Mouse (Mus musculus): ENCODE data around the gene Usp9x.

Usp9x gene

DNA sequence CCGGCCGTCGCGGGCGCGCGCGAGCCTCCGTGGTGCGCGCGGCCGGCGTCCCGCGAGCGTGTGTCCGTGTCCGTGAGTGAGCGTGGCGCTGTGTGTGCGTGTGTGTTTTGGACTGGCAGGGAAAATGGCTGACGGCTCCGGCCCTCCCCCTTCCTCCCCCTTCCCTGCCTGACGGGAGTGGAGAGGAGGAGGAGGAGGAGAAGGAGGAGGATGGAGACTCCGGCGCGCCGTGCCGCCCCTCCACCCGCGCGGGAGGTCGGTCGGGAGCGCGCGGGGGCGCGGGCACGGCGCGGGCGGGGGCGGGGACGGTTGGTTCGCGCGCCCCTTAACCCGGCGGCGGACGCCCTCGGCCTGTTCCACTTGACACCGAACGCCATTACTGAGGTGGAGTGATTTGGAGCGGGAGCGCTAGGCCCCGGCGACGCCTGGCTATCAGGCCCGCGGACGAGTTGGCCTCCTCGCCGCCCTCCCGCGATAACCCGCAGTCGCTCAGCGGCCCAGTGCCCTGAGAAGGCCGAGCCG lies 1.2 kb downstream of the Usp9x start:
- in situ Hi-C loops (cut with MboI, MseI): no loop called here

DNA sequence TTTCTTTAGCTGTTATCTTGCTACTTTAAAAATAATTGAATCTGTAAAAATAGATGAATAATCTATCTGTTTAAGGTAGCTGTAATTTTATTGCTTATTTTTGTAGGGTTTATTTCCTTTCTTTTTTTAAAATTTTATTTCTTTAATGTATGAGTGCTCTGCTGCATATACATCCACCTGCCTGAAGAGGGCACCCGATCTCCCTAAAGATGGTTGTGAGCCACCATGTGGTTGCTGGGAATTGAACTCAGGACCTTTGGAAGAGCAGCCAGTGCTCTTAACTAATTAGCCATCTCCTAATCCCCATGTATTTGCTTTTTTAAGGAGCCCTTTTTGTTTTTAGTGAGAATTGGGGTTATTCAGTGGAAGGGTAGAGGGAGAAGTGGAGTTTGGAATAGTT lies 14.3 kb downstream of the Usp9x start:
- in situ Hi-C loops (cut with MboI, MseI): loop anchor here (10.0 kb wide), 1 partner anchor 171 kb away; no protein-coding TSS in a partner anchor

DNA sequence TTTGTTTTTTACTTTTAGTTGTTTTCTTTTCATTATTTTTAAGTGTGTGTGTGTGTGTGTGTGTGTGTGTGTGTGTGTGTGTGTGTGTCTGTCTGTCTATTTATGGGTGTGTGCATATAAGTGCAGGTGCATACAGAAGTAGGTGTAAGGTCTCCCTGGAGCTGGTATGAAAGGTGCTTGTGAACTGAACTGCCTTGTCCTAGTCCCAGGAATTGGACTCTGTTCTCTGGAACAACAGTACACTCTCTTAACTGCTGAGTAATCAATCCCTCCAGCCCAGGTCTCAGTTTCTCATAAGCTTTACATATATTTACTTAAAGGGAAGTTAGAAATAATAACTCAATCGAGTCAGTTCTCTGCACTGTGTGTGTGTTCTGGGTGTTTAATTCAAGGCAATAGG lies 25.7 kb downstream of the Usp9x start:
- in situ Hi-C loops (cut with MboI, MseI): no loop called here

DNA sequence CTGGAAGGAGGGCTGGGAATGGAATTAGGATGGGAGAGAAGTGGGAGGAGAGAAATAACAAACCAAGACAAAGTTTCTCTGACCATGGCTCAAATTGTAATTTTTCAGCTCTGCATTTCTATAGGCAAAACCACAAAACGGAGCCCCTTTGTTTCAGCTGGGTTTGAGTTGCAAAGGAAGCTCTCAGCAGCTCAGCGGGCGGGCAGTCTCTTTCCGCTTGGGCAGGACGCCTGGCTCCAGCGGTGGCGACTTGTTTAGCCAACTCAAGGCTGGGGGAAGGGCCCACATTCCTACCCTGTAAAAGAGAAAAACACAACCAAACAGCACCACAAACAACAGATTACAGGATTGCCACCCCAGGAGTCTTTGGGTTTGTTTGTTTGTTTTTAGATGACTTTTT lies 135.2 kb downstream of the Usp9x start:
- in situ Hi-C loops (cut with MboI, MseI): no loop called here

DNA sequence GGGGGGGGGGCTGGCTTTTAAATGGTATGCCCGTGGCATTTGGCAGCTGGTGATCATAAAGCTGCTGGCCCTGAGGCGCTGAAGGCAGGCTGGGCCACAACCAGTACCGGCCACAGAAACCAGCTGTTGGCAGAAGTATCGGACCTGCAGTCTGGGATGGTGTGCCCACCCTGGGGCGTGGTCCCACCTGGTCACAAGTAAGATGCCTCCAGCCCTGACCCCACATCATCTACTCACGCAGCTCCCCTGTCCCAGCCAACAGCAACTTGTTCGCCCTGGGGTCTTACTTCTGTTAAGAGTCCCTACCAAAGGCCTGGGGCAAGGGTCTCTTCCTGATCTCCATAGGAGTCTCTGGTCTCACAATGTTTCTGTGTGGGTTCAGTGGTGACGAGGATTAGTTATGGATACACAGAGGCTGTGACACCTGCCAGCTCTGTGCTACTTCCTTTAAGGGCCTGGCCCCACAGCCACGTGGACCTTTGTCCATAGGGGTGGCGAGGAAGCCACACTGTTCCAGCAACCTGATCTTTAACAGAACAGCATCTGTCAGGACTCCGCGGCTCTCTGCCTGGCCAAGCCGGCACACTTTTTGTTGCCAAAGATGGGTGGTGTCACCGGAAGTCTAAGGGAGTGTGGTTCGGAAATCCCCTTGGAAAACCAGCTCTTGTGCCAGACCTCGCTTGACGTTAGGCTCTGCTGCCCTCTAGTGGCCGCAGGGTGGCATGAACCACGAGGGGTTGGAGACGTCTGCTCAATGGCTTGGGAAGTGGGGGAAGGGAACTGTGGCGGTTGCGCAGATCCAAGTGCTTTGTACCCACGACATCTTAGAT lies 136.4 kb downstream of the Usp9x start:
- in situ Hi-C loops (cut with MboI, MseI): no loop called here

DNA sequence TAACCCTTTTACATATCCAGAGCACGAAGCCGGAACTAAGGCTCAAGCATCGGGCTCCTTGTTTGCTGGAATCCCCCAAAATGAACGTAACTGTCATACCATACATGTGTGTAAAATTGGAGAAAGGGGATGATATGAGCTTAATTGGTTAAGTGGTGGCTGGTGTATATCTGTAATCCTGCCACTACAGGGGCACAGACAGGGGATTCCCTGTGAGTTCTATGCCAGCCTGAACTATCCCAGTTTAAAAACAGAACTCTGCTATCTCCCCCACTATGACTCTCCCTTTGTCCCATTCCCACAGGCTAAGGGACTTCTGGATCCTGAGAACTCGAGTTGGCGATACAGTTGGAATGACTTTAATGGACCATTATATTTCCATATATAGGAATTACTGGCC lies 137.1 kb downstream of the Usp9x start:
- in situ Hi-C loops (cut with MboI, MseI): no loop called here

DNA sequence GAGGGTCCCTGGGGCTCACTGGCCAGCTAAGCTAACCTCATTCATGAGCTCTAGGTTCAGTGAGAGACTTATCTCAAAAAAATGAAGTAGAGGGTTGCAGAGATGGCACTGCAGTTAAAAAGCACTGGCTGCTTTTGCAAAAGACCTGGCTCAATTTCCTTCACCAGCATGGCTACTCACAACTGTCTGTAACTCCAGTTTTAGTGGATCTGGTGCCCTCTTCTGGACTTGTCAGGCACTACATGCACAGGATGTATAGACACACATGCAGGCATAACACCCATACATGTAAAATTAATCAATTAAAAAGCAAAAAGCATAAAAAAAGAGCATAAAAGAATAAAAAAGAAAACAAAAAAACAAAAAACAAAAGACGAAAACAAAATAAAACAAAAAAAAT lies 143.0 kb downstream of the Usp9x start:
- in situ Hi-C loops (cut with MboI, MseI): no loop called here
